Mouse (Mus musculus) lung, embryonic 15.5 days (tissue): Measurements from ENCODE around the gene Gm11084. TPM values are rescaled to one million over a fixed set of nuclear protein-coding genes. Genes with fewer than 3 reads are reported as not detected.

Experiments used
- ATAC-seq: fragments of 200-750 bp; cut with Nextera tagmentation; 2 replicates; pipeline ENCODE4 v1.8.0; 2017; ENCODE audit warnings: moderate number of reproducible peaks, borderline replicate concordance; ENCODE audit not compliant: low FRiP score, low TSS enrichment; ENCODE audit errors: extremely low read depth
- H3K27ac ChIP-seq: fragments of 300-500 bp; sonication (generic); 2 replicates; pipeline ENCODE4 v1.5.1; 2015; ENCODE audit warnings: moderate library complexity, mild to moderate bottlenecking, inconsistent platforms
- H3K27me3 ChIP-seq: fragments of 300-500 bp; sonication (generic); 2 replicates; pipeline ENCODE4 v1.6.1; 2015; ENCODE audit warnings: inconsistent platforms
- H3K36me3 ChIP-seq: fragments of 300-500 bp; sonication (generic); 2 replicates; pipeline ENCODE4 v1.6.1; 2015; ENCODE audit warnings: inconsistent platforms
- H3K4me1 ChIP-seq: fragments of 300-500 bp; sonication (generic); 2 replicates; pipeline ENCODE4 v1.6.1; 2015; ENCODE audit warnings: inconsistent platforms
- H3K4me2 ChIP-seq: fragments of 300-500 bp; sonication (generic); 2 replicates; pipeline ENCODE4 v1.6.1; 2015; ENCODE audit warnings: inconsistent platforms, mild to moderate bottlenecking, moderate library complexity
- H3K4me3 ChIP-seq: fragments of 300-500 bp; sonication (generic); 2 replicates; pipeline ENCODE4 v1.5.1; 2015; ENCODE audit warnings: mild to moderate bottlenecking, inconsistent platforms
- H3K9ac ChIP-seq: fragments of 300-500 bp; sonication (generic); 2 replicates; pipeline ENCODE4 v1.6.1; 2015; ENCODE audit warnings: inconsistent platforms
- H3K9me3 ChIP-seq: fragments of 300-500 bp; sonication (generic); 2 replicates; pipeline ENCODE4 v1.6.1; 2016; ENCODE audit warnings: inconsistent platforms
- WGBS: fragments of 180-500 bp; shearing (Covaris S2); methylation state at CpG from one replicate; pipeline ENCODE4 v1.1.7; 2015; 5-methylcytosine and 5-hydroxymethylcytosine counted together
- polyA plus RNA-seq: library from polyadenylated mRNA; unstranded; fragments of >200 nt; fragmentation: Nextera tagmentation; extraction: Ambion mirVana; gene quantifications from 2 replicates; pipeline ENCODE4 v1.2.1, GENCODE M21; 2015

Gm11084 gene
- polyA plus RNA-seq, 1 experiment from 2014 or later = not detected

DNA sequence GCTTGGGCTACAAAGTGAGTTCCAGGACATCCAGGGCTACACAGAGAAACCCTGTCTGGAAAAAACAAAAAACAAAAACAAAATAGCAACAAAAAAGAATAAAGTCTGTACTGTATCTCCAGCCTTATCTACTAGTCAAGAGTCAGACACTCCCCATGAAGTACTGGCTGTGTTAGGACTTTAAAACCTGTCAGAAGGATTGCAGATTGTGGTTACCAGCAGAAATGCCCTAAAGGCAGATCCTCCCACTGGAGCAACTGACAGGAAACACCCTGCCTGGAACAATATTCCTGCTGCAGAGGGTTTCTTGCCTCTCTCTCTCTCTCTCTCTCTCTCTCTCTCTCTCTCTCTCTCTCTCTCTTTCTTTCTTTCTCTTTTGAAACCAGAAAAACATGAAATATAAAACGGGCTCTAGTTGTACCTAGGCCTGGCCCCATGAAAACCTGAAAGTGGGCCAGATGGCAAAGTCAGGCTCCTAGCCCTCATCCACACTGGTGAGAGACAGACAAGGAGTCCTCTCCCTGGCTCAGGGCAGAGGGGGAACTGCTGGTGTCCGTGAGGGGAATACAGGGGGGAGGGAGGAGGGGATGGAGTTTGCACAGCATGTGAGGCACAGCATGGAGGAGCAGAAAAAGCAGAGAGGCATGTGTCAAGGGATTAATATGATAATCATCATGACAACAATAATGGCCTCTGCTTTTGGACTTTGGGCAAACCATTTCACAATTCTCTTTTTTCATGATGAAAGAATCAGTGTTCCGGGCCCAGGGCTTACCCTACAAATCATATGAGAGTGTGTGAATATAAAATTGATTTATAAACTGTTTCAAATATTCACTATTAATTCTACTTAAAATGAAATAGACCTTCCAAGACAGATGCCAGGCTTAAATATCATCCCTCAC, 19.3 kb upstream of the Gm11084 start:
- Histone ChIP-seq H3K4me3 (no peak overlapping the region), H3K9me3 (peaks cover 5% of the 10 kb centered on the region), H3K9ac (no peak overlapping the region), H3K27ac (peak overlapping the region; percentile 93), H3K36me3 (no peaks in the 10 kb centered on the region), H3K4me1 (peaks cover 31% of the 10 kb centered on the region), H3K4me2 (no peak overlapping the region), H3K27me3 (no peaks in the 10 kb centered on the region)
- ATAC-seq = no peak
- 50% methylated on average over 3 of the region's 3 CpGs for WGBS

DNA sequence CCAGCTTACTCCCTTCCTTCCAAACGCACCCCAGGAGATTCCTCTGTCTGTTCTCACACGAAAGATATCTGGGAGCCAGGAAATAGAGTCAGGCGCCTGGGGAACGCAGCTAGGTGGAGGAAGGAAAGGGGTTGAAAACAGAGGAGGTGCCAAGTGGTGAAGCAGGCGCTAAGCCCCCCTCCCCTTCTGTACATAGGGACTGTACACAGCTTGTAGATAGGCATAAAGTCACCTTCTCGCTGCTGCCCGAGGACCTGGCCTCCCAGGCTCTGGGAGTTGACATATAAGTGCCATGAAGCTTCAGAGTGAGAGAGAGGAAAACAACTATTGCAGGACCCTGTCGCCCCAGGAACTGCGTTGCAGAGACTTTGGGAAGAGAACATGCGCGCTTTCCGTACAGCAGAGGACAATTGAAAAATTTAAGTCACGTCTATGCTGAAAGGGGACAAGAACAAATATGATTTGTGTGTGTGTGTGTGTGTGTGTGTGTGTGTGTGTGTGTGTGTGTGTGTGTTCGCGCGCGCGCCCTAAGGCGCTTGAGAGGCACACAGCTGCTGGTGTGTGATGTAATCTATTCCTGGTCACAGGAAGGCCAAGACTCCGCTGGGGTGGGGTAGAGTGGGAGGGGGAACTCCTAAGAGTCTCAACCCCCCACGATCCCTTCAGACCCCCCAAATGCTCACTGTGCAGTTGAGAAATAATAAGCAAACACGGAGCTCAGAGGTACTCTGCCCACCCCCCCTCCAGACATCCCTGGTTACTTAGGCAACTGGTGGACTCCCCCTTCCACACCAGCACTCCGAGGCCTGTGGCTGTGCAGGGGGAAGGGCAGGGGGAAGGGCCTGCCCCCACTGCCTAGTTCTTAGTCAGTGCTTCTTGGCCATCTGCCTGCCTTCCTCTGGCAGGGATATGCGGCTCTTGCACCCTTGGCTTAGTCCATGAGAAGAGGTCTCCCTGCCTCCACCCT, 17.5 kb upstream of the Gm11084 start:
- ATAC-seq = peak; percentile 94
- 5% methylated on average over 24 of the region's 24 CpGs for WGBS

DNA sequence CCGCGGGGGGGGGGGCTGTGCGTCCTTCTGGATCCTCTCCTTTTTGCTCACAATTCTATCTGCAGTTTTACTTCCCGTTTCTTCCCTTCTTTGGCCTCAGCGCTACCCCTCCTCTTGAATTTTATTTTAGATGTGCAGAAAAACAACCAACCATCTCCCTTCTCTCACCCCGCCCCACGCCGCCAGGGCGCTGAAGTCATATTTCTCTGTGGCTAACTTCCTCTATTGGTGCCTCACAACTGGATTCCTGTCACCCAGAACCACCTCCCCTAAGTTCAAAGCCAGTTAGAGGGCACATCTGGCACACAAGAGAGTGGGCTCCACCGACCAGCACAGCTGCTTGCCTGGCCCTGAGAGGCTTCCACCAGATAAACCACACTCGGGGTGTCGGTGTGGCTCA, 16.5 kb upstream of the Gm11084 start:
- Histone ChIP-seq H3K4me2 (peak overlapping the region; percentile 63), H3K4me3 (no peak overlapping the region; the same call in 1 of the 2 replicates), H3K27me3 (no peaks in the 10 kb centered on the region), H3K4me1 (peaks cover 31% of the 10 kb centered on the region), H3K9ac (no peak overlapping the region), H3K9me3 (no peaks in the 10 kb centered on the region), H3K36me3 (no peaks in the 10 kb centered on the region), H3K27ac (peak overlapping the region; percentile 93)
- 47% methylated on average over 9 of the region's 12 CpGs for WGBS
- ATAC-seq = no peak

More for the DNA sequence above, 17.5 kb upstream of the Gm11084 start:
- Histone ChIP-seq H3K9ac (peak overlapping the region; percentile 10; the same call in 1 of the 2 replicates), H3K36me3 (no peaks in the 10 kb centered on the region), H3K4me3 (peak overlapping the region; percentile 23), H3K9me3 (no peaks in the 10 kb centered on the region), H3K27me3 (no peaks in the 10 kb centered on the region), H3K4me1 (peaks cover 31% of the 10 kb centered on the region), H3K27ac (peak overlapping the region; percentile 93), H3K4me2 (peak overlapping the region; percentile 63)

DNA sequence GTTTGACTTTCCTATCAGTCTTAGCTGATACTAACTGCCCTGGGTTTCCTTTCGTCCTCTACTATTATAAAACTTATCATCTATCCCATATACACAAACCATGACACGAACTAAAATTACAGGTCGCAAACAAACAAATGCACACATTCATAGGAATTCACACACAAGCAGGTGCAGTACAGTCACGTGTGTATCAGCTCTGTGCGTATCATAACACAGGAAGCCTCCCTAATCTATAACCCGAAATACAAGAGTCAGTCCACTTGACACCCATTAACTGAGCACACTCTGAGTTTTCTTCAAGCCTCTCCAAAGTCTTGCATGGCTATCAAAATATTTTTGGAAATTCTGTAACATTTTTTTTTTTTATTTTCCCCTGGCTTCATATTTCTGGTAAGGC, 15.9 kb upstream of the Gm11084 start:
- no peaks in the 10 kb centered on the region for H3K36me3 ChIP-seq
- H3K4me2 ChIP-seq = no peak overlapping the region
- no peaks in the 10 kb centered on the region for H3K27me3 ChIP-seq
- H3K9ac ChIP-seq = no peak overlapping the region
- no peak overlapping the region for H3K4me3 ChIP-seq
- no peak for ATAC-seq
- H3K4me1 ChIP-seq = peaks cover 31% of the 10 kb centered on the region
- H3K27ac ChIP-seq = no peak overlapping the region
- no peaks in the 10 kb centered on the region for H3K9me3 ChIP-seq
- WGBS = 82% methylated on average over 6 of the region's 6 CpGs

DNA sequence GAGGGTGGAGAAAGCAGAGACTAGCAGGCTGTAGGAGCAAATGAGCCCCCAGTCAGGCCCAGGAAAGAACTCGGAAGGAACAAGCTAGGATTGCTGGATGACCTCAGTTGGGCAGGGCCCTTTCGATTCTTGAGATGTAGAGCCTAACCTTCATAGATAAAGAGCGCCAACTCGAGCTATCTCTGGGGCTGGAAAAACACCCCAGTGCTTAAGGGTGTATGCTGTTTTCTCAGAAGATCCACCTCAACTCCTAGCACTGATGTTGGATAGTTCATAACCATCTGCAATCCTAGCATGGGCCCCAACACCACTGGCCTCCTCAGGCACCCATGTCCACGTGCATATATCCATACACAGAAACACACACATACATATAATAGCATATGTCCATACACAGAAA, 15.5 kb upstream of the Gm11084 start:
- no peaks in the 10 kb centered on the region for H3K36me3 ChIP-seq
- no peak overlapping the region for H3K4me3 ChIP-seq
- peaks cover 33% of the 10 kb centered on the region for H3K4me1 ChIP-seq
- ATAC-seq = no peak
- H3K9ac ChIP-seq = no peak overlapping the region
- WGBS = 78% methylated on average over 5 of the region's 5 CpGs
- H3K9me3 ChIP-seq = no peaks in the 10 kb centered on the region
- H3K27me3 ChIP-seq = no peaks in the 10 kb centered on the region
- H3K27ac ChIP-seq = no peak overlapping the region
- no peak overlapping the region for H3K4me2 ChIP-seq

DNA sequence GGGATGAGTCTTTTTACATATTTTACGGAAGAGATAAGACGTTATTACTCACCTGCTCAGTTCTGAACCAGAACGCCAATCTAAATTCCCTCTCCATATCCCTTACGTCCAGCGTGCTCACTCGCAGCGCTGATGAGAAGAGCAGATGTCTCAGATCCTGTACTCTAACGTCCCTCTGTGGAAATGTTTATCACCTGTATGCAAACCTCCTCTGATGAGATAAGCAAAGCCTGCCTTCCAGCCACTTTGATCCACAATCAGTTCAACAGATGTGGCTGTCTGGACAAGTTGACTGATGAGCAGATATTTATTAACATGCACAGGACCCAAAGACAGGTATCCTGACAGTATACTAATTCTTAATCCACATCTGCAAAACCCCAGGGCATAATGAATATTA, 13.7 kb upstream of the Gm11084 start:
- Histone ChIP-seq H3K9me3 (no peaks in the 10 kb centered on the region), H3K4me2 (no peak overlapping the region), H3K9ac (no peak overlapping the region), H3K4me3 (no peak overlapping the region), H3K4me1 (peaks cover 41% of the 10 kb centered on the region), H3K36me3 (no peaks in the 10 kb centered on the region), H3K27me3 (no peaks in the 10 kb centered on the region), H3K27ac (no peak overlapping the region)
- ATAC-seq = no peak
- WGBS = 52% methylated on average over 8 of the region's 8 CpGs

DNA sequence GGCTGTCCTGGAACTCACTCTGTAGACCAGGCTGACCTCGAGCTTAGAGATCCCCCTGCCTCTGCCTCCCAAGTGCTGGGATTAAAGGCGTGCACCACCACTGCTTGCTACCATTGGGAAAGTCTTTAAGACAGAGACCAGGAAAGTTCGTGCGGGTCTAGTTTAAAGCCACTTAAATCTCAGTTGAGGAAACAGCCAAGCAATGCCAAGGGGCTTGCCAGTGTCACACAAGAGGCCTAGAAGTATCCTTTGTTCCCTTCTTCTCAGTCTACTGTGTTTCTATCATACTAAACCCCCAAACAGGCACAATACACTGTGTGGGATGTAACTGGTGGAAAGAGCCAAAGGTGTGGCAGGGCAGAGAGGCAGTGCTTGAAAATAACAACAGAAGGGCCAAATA, 11.1 kb upstream of the Gm11084 start:
- no peak for ATAC-seq
- Histone ChIP-seq H3K27ac (no peak overlapping the region), H3K27me3 (no peaks in the 10 kb centered on the region), H3K36me3 (no peaks in the 10 kb centered on the region), H3K4me1 (peaks cover 21% of the 10 kb centered on the region), H3K4me3 (no peak overlapping the region), H3K4me2 (no peak overlapping the region), H3K9ac (no peak overlapping the region), H3K9me3 (no peaks in the 10 kb centered on the region)
- 90% methylated on average over 4 of the region's 4 CpGs for WGBS

DNA sequence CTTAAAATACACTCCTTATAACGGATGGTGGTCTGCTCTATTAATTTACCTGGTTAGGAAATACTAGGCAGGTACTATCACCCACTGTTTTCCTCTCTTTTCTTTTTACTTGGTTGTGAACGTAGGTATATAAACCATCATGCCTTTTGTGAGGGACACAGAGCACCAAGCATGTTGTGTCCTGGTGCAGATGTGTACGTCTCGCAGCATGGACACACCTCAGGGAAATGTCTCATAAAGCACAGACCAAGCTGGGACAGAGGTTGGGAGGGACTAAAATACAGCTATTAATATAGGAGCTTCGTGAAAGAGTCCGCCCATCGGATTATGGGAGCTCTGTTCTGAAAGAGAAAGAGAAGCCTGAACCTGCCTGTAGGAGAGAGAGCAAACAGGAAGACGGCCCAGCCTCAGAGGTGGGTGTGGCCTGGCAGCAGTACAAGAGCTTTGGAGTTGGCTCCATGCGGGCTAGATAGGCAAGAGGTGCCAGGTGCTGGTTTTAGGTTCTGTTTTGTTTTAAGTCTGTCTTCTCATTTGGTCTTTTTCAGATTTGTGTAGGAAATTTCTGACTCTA, 10.4 kb upstream of the Gm11084 start:
- Histone ChIP-seq H3K4me1 (peaks cover 21% of the 10 kb centered on the region), H3K27me3 (no peaks in the 10 kb centered on the region), H3K36me3 (no peaks in the 10 kb centered on the region), H3K4me3 (no peak overlapping the region), H3K9me3 (no peaks in the 10 kb centered on the region), H3K4me2 (no peak overlapping the region), H3K9ac (no peak overlapping the region), H3K27ac (peak overlapping the region; percentile 63)
- 52% methylated on average over 9 of the region's 9 CpGs for WGBS
- ATAC-seq = no peak

DNA sequence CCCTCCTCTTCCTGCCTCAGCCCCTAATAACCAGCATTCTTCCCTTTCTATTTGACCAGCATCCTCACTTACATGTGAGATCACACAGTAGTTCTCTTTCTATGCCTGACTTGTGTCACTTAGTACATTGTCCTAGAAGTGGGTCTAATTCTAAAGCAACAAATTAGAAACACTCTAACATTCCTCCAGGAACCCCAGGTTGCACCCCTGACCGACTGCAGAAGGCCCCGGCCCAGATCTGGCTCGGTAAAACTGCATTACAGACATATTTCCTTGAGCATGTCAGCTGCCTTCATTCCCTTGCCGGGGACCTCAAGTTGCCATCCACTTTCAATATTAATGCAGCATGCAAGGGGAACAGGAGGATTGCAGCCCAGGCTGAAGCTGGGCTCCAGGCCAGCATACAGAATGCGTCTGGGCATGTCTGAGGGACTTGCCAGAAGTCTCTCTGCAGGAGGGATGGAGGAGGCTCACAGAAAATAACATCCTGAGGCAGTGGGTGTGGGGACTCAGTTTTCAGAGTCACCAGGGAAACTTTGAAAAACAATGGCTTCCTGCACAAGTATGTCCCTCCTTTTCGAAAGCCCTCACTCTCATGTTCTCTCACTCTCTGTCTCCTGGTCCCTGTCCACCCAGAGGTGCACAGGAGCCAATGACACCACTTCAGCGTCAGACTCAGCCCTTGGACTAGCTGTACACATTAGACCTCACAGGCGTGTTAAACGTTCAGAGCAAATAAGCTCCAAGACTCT, 9.0 kb upstream of the Gm11084 start:
- peaks cover 21% of the 10 kb centered on the region for H3K4me1 ChIP-seq

DNA sequence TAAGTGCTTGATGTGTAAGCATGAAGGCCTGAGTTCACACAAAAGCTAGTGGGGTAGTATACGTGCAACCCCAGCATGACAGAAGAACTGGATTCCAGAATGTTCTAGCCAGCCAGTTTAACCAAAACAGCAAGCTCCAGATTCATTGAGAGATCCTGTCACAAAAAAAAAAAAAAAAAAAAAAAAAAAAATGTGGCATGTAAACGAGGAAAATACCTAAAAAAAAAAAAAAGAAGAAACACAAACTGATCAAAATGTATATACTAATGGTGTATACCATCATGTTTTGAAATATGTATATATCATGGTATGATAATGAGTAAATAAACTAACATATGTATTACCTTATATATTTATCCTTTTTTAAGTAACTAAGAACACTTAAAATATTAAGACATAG, 7.6 kb upstream of the Gm11084 start:
- no peak for ATAC-seq
- Histone ChIP-seq H3K9me3 (no peaks in the 10 kb centered on the region; the same call in 1 of the 2 replicates), H3K4me2 (no peak overlapping the region), H3K9ac (no peak overlapping the region), H3K27ac (no peak overlapping the region), H3K4me3 (no peak overlapping the region), H3K36me3 (no peaks in the 10 kb centered on the region), H3K27me3 (no peaks in the 10 kb centered on the region), H3K4me1 (peaks cover 21% of the 10 kb centered on the region)
- WGBS = 54% methylated on average over 2 of the region's 2 CpGs

More for the DNA sequence above, 9.0 kb upstream of the Gm11084 start:
- no peaks in the 10 kb centered on the region for H3K36me3 ChIP-seq
- WGBS = 19% methylated on average over 9 of the region's 9 CpGs
- H3K9ac ChIP-seq = no peak overlapping the region; the same call in 1 of the 2 replicates
- H3K27me3 ChIP-seq = no peaks in the 10 kb centered on the region
- H3K9me3 ChIP-seq = no peaks in the 10 kb centered on the region
- peak overlapping the region; percentile 16; the same call in 1 of the 2 replicates for H3K4me2 ChIP-seq
- H3K4me3 ChIP-seq = no peak overlapping the region
- peak; percentile 87 for ATAC-seq
- peak overlapping the region; percentile 88 for H3K27ac ChIP-seq

DNA sequence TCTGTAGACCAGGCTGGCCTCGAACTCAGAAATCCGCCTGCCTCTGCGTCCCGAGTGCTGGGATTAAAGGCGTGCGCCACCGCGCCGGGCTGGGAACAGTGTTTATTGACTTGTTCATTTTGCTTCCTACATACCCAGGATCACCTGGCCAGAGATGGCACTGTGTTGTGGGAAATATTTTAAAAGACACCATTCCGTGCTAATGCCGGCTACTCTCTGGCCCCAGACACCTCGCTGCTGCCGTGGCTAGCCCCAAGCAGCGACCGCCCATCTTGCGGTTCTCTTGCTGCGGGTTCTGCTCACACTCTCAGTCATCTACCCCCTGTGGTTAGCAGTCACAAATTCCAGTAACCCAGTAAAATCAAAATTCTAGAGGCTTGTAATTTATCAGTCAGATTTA, 6.0 kb upstream of the Gm11084 start:
- no peak for ATAC-seq
- Histone ChIP-seq H3K9me3 (no peaks in the 10 kb centered on the region; the same call in 1 of the 2 replicates), H3K9ac (no peak overlapping the region), H3K4me2 (no peak overlapping the region), H3K4me3 (no peak overlapping the region), H3K27ac (no peak overlapping the region), H3K27me3 (no peaks in the 10 kb centered on the region), H3K4me1 (peaks cover 21% of the 10 kb centered on the region), H3K36me3 (no peaks in the 10 kb centered on the region)
- WGBS = 95% methylated on average over 17 of the region's 17 CpGs
